Mouse (Mus musculus): ENCODE results near the gene Lrp4.

DNA sequence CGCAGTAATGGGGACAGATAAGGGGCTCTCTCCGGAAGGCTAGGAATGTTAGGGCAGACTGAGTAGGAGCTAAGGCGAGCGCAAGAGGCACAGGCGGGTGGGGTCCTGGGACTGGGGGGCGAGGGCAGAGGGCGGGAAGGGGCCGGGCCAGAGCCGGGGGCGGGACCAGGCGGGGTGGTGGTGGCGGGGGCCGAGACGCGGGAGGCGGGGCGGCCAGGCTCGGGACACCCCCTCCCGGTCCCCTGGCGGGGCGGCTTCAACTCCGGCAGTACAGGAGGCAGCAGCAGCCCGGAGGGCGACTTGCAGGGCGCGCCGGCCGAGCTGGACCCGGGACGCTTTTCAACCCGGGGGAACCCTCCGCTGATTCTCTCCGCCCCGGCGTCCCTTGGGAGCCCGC lies at the start of gene Lrp4:
- TF ChIP-seq CTCF (IDR thresholded peaks at IDR 0.05; ENCODE audit: insufficient read depth, low read depth, low read length) (no peak), POLR2A (IDR thresholded peaks at IDR 0.05; ENCODE audit: insufficient read depth, low read depth, low read length) (no peak)

All from olfactory bulb, adult 2 months (tissue).